Mouse (Mus musculus): Measurements from ENCODE around the gene Gm4131. TPM values are rescaled to one million over a fixed set of nuclear protein-coding genes. Genes with fewer than 3 reads are reported as not detected.
"Not testable (repeated sequence)": the region's sequence is repeated elsewhere in the genome, so short reads cannot be mapped to it uniquely, and the experiment has no call there.

Gm4131 gene
- polyA plus RNA-seq (2012; rRNA removed), result not detected in 2 replicates

DNA sequence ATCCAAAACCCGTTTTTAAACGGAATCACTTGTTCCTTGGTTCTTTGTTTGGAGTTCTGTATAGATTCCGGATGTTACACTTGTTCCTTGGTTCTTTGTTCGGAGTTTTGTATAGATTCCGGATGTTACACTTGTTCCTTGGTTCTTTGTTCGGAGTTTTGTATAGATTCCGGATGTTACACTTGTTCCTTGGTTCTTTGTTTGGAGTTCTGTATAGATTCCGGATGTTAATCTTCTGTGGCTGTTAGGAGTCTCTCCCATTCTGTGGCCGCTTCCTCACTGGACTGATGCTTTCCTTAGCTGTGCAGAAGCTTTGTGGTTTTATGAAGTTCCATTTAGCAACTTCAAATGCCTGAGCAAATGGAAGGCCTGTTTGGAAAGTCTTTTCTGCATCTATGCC is at the start of gene Gm4131:
Gene Gm4131 (minus strand): TSS at position 101 of the 400 bp plus-strand sequence.
- 77% methylated on average over 9 of the region's 9 CpGs for WGBS
- DNase-seq; H3K4me1 ChIP-seq (ENCODE audit: control insufficient read depth, insufficient read depth, low read length); H3K4me3 ChIP-seq (replicated peaks; ENCODE audit: extremely low read depth, low read depth, low read length): not testable (repeated sequence)

- TF ChIP-seq POLR2A (IDR thresholded peaks at IDR 0.05; ENCODE audit: borderline replicate concordance, extremely low read depth, low read depth, low read length) (no peak), CTCF (IDR thresholded peaks at IDR 0.05; ENCODE audit: insufficient read depth, low read length) (no peak)
- no peak overlapping the region for H3K4me3 ChIP-seq (replicated peaks; ENCODE audit: extremely low read depth, low read depth, low read length)
- no peaks in the 10 kb centered on the region for H3K4me1 ChIP-seq (ENCODE audit: control insufficient read depth, insufficient read depth, low read length)
- WGBS, result 39% methylated on average over 3 of the region's 3 CpGs
- no peak for DNase-seq
These were observed 43.2 kb upstream of the Gm4131 start for GRCm38 (mm10) chr14:62609904-62610303.

DNA sequence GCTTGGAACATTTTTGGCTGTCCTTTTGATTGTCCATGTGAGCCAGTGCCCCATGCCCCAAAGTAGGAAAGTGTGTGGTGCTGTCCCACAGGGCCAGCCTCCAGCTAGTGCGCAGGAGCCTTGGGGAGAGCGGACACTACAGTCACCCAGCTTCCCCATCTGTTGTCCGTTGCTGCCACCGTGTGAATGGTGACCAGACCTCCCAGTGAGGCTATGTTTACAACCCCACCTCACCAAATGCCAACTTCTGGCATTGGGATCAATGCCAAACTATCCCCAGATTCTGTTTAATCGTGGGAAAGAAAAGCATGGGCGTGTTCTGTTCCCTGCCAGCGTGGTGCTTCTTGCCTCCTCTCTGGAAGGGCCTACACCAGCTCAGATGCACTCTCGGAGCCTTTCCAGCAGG is 41.1 kb upstream of the Gm4131 start:
- TF ChIP-seq CTCF (IDR thresholded peaks at IDR 0.05; ENCODE audit: insufficient read depth, low read length) (peak; percentile 45; the same call in 1 of the 2 replicates), POLR2A (IDR thresholded peaks at IDR 0.05; ENCODE audit: borderline replicate concordance, extremely low read depth, low read depth, low read length) (no peak)
- DNase-seq, result no peak
- 52% methylated on average over 8 of the region's 8 CpGs for WGBS
- Histone ChIP-seq H3K4me1 (ENCODE audit: control insufficient read depth, insufficient read depth, low read length) (no peaks in the 10 kb centered on the region), H3K4me3 (replicated peaks; ENCODE audit: extremely low read depth, low read depth, low read length) (no peak overlapping the region)

DNA sequence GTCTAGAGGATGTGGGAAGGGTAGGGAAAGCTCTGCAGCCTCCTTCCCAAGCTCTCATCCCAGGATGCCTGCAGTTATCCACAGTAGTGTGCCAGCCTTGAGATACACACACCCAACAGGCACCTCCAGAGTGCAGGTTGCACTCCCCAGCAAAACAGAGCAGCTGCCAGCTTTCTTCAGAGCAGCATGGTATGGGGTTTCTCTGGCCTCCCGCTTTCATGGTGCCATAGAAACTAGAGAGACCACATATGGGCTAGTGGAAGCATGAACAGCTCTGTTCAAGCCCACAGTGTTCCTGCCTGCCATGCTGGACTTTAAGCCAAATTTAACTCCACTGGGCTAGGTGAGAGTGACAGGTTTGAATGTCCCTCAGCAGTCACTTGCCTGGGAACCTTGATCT is 36.1 kb upstream of the Gm4131 start:
- no peak overlapping the region for H3K4me3 ChIP-seq (replicated peaks; ENCODE audit: extremely low read depth, low read depth, low read length)
- H3K4me1 ChIP-seq (ENCODE audit: control insufficient read depth, insufficient read depth, low read length), result no peaks in the 10 kb centered on the region
- 94% methylated on average over 1 of the region's 1 CpGs for WGBS
- DNase-seq, result no peak
- TF ChIP-seq CTCF (IDR thresholded peaks at IDR 0.05; ENCODE audit: insufficient read depth, low read length) (no peak), POLR2A (IDR thresholded peaks at IDR 0.05; ENCODE audit: borderline replicate concordance, extremely low read depth, low read depth, low read length) (no peak)

- no peak overlapping the region for H3K4me3 ChIP-seq (replicated peaks; ENCODE audit: extremely low read depth, low read depth, low read length)
- 71% methylated on average over 1 of the region's 1 CpGs for WGBS
- DNase-seq, result no peak
- TF ChIP-seq CTCF (IDR thresholded peaks at IDR 0.05; ENCODE audit: insufficient read depth, low read length) (no peak), POLR2A (IDR thresholded peaks at IDR 0.05; ENCODE audit: borderline replicate concordance, extremely low read depth, low read depth, low read length) (no peak)
- no peaks in the 10 kb centered on the region for H3K4me1 ChIP-seq (ENCODE audit: control insufficient read depth, insufficient read depth, low read length)
These were observed 35.5 kb upstream of the Gm4131 start for GRCm38 (mm10) chr14:62602271-62602670.

DNA sequence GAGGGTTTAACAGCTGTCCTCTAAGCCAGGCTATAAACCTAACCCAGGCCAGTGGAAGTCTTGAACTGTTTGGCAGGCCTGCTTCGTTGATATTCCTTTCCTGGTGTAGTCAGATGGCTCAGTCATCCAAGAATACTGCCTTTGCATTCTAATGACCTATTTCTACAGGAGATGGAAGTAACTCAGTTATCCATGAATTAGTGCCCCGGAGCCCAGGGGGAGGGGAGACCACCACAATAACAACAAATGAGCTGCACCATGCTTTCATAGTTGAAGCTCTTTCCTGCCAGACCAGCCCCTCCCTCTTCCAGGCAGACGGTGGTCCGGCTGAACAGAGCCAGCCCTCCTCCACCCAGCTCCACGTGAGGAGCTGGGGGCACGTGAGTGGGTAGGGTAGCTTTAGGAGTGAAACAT is 33.4 kb upstream of the Gm4131 start:
- WGBS, result 73% methylated on average over 6 of the region's 6 CpGs

GRCm38 (mm10) chr14:62585338-62585737 is 18.6 kb upstream of the Gm4131 start:
- DNase-seq, result no peak
- no peaks in the 10 kb centered on the region for H3K4me1 ChIP-seq (ENCODE audit: control insufficient read depth, insufficient read depth, low read length)
- whole genome bisulfite sequencing, result 35% methylated on average over 3 of the region's 3 CpGs
- TF ChIP-seq CTCF (IDR thresholded peaks at IDR 0.05; ENCODE audit: insufficient read depth, low read length), result no peak
- no peak for TF ChIP-seq POLR2A (IDR thresholded peaks at IDR 0.05; ENCODE audit: borderline replicate concordance, extremely low read depth, low read depth, low read length)
- no peak overlapping the region for H3K4me3 ChIP-seq (replicated peaks; ENCODE audit: extremely low read depth, low read depth, low read length)

More for the DNA sequence above, 33.4 kb upstream of the Gm4131 start:
- DNase-seq, result no peak
- no peak overlapping the region for H3K4me3 ChIP-seq (replicated peaks; ENCODE audit: extremely low read depth, low read depth, low read length)
- no peak for TF ChIP-seq CTCF (IDR thresholded peaks at IDR 0.05; ENCODE audit: insufficient read depth, low read length)
- no peak for TF ChIP-seq POLR2A (IDR thresholded peaks at IDR 0.05; ENCODE audit: borderline replicate concordance, extremely low read depth, low read depth, low read length)
- no peaks in the 10 kb centered on the region for H3K4me1 ChIP-seq (ENCODE audit: control insufficient read depth, insufficient read depth, low read length)

GRCm38 (mm10) chr14:62584637-62585036 is 17.9 kb upstream of the Gm4131 start:
- no peaks in the 10 kb centered on the region for H3K4me1 ChIP-seq (ENCODE audit: control insufficient read depth, insufficient read depth, low read length)
- H3K4me3 ChIP-seq (replicated peaks; ENCODE audit: extremely low read depth, low read depth, low read length), result no peak overlapping the region
- TF ChIP-seq POLR2A (IDR thresholded peaks at IDR 0.05; ENCODE audit: borderline replicate concordance, extremely low read depth, low read depth, low read length) (no peak), CTCF (IDR thresholded peaks at IDR 0.05; ENCODE audit: insufficient read depth, low read length) (no peak)
- DNase-seq, result no peak

- DNase-seq, result no peak
These were observed 15.0 kb upstream of the Gm4131 start for GRCm38 (mm10) chr14:62581768-62582167.

GRCm38 (mm10) chr14:62580945-62581344 is 14.2 kb upstream of the Gm4131 start:
- Histone ChIP-seq H3K4me1 (ENCODE audit: control insufficient read depth, insufficient read depth, low read length) (no peaks in the 10 kb centered on the region), H3K4me3 (replicated peaks; ENCODE audit: extremely low read depth, low read depth, low read length) (no peak overlapping the region)
- TF ChIP-seq POLR2A (IDR thresholded peaks at IDR 0.05; ENCODE audit: borderline replicate concordance, extremely low read depth, low read depth, low read length) (no peak), CTCF (IDR thresholded peaks at IDR 0.05; ENCODE audit: insufficient read depth, low read length) (no peak)
- DNase-seq, result no peak
- WGBS, result 91% methylated on average over 3 of the region's 3 CpGs

More at GRCm38 (mm10) chr14:62581768-62582167, 15.0 kb upstream of the Gm4131 start:
- H3K4me3 ChIP-seq (replicated peaks; ENCODE audit: extremely low read depth, low read depth, low read length), result no peak overlapping the region
- 83% methylated on average over 9 of the region's 9 CpGs for WGBS
- TF ChIP-seq POLR2A (IDR thresholded peaks at IDR 0.05; ENCODE audit: borderline replicate concordance, extremely low read depth, low read depth, low read length), result no peak
- no peak for TF ChIP-seq CTCF (IDR thresholded peaks at IDR 0.05; ENCODE audit: insufficient read depth, low read length)
- H3K4me1 ChIP-seq (ENCODE audit: control insufficient read depth, insufficient read depth, low read length), result no peaks in the 10 kb centered on the region
